Mouse (Mus musculus) left cerebral cortex, adult 8-10 months (tissue): ENCODE results near the gene Wwc2. TPM values are rescaled to one million over a fixed set of nuclear protein-coding genes. Genes with fewer than 3 reads are reported as not detected.

ENCODE experiments used
- DNase-seq, 2 experiments: peaks; one replicate each; pipeline ENCODE4 v3.0.0; 2022; ENCODE audit warnings: low spot score in 2 of 2
- total RNA-seq, 4 experiments: library from RNA; stranded (reverse); gene quantifications; 2 replicates each; pipeline ENCODE4 v1.2.4; 2022

Wwc2 gene
- total RNA-seq, result 10 to 100 TPM; 24.4 to 25.9 (median 24.8) TPM

GRCm38 (mm10) chr8:47990911-47991820, at the start of gene Wwc2:
Gene Wwc2, minus strand, starts transcription at chr8:47990924.
- DNase-seq, result peak; percentile 24 to 28

GRCm38 (mm10) chr8:48038261-48038934, 47.7 kb upstream of the Wwc2 start:
- DNase-seq, result no peak

GRCm38 (mm10) chr8:48032046-48032445, 41.3 kb upstream of the Wwc2 start:
- no peak for DNase-seq

GRCm38 (mm10) chr8:48030667-48031066, 39.9 kb upstream of the Wwc2 start:
- DNase-seq, result no peak

GRCm38 (mm10) chr8:48026796-48027195, 36.1 kb upstream of the Wwc2 start:
- no peak for DNase-seq

GRCm38 (mm10) chr8:48023206-48023605, 32.5 kb upstream of the Wwc2 start:
- DNase-seq, result no peak

- DNase-seq, result no peak
Measured at GRCm38 (mm10) chr8:48019737-48020136, 29.0 kb upstream of the Wwc2 start.

GRCm38 (mm10) chr8:48016538-48016937, 25.8 kb upstream of the Wwc2 start:
- peak; percentile 26 to 75 for DNase-seq

GRCm38 (mm10) chr8:48014386-48014785, 23.7 kb upstream of the Wwc2 start:
- DNase-seq, result no peak

- DNase-seq, result no peak
Measured at GRCm38 (mm10) chr8:48013281-48013680, 22.6 kb upstream of the Wwc2 start.

GRCm38 (mm10) chr8:48011871-48012270, 21.1 kb upstream of the Wwc2 start:
- no peak for DNase-seq

GRCm38 (mm10) chr8:48010977-48011376, 20.3 kb upstream of the Wwc2 start:
- DNase-seq, result no peak

- no peak for DNase-seq
Measured at GRCm38 (mm10) chr8:48009399-48009798, 18.7 kb upstream of the Wwc2 start.

GRCm38 (mm10) chr8:48008936-48009335, 18.2 kb upstream of the Wwc2 start:
- DNase-seq, result no peak

GRCm38 (mm10) chr8:48006869-48007268, 16.1 kb upstream of the Wwc2 start:
- DNase-seq, result no peak

- no peak for DNase-seq
Measured at GRCm38 (mm10) chr8:48002551-48002950, 11.8 kb upstream of the Wwc2 start.

GRCm38 (mm10) chr8:48001395-48001794, 10.7 kb upstream of the Wwc2 start:
- DNase-seq, result no peak

GRCm38 (mm10) chr8:47996712-47997111, 6.0 kb upstream of the Wwc2 start:
- no peak for DNase-seq

GRCm38 (mm10) chr8:47996126-47996525, 5.4 kb upstream of the Wwc2 start:
- no peak for DNase-seq

- DNase-seq, result no peak
Measured at GRCm38 (mm10) chr8:47995391-47995790, 4.7 kb upstream of the Wwc2 start.

- DNase-seq, result no peak
Measured at GRCm38 (mm10) chr8:47994618-47995274, 4.0 kb upstream of the Wwc2 start.

- DNase-seq, result peak; percentile 84 to 92
Measured at GRCm38 (mm10) chr8:47990386-47990772, 345 bp downstream of the Wwc2 start.
